In genomic region chr3:100431705-100432104, GRCm38 (mm10) we compare ENCODE assay signal across 22 mouse cellular contexts.
"Had no signal": no experiment of that assay in that cellular context is flagged by ENCODE, and none has a peak within 500 bp of the region (broad histone marks: within the 10 kb centered on the region; RNA-seq: fewer than 3 reads in every experiment).

No protein-coding gene starts in this region.

- H3K4me3 ChIP-seq: limb, embryonic 10.5 days; limb, embryonic 13.5 days; neural tube, embryonic 12.5 days; neural tube, embryonic 15.5 days had no signal

- H3K36me3 ChIP-seq: limb, embryonic 10.5 days; limb, embryonic 13.5 days; neural tube, embryonic 12.5 days; neural tube, embryonic 15.5 days had no signal

- H3K27ac ChIP-seq: kidney, postnatal 0 days; limb, embryonic 10.5 days; limb, embryonic 13.5 days; liver, embryonic 14.5 days; macrophage; neural tube, embryonic 12.5 days; neural tube, embryonic 15.5 days; stomach, postnatal 0 days had no signal

- H3K27me3 ChIP-seq: limb, embryonic 13.5 days; neural tube, embryonic 12.5 days; neural tube, embryonic 15.5 days had no signal

- H3K4me2 ChIP-seq: limb, embryonic 13.5 days; lung, embryonic 14.5 days; neural tube, embryonic 12.5 days; neural tube, embryonic 15.5 days had no signal

- ATAC-seq: intestine, postnatal 0 days; liver, postnatal 0 days; lung, postnatal 0 days had no signal

- DNase-seq: kidney, postnatal 25 days; layer of hippocampus, postnatal 36 days; liver; liver, postnatal 0 days; lung, embryonic 14.5 days; midbrain, embryonic 14.5 days; right cerebral cortex, adult 18-20 months; right cerebral cortex, postnatal 14 days; right cerebral cortex, postnatal 4 days; thymus, adult 2 months; thymus, postnatal 14 days; thymus, postnatal 4 days had no signal

- H3K9me3 ChIP-seq: limb, embryonic 10.5 days; limb, embryonic 13.5 days; neural tube, embryonic 12.5 days; neural tube, embryonic 15.5 days had no signal

- H3K4me1 ChIP-seq: limb, embryonic 10.5 days; neural tube, embryonic 12.5 days; neural tube, embryonic 15.5 days had no signal

- H3K9ac ChIP-seq: limb, embryonic 13.5 days; liver, embryonic 14.5 days; liver, postnatal 0 days; lung, embryonic 14.5 days; neural tube, embryonic 12.5 days; neural tube, embryonic 15.5 days had no signal
